Mouse (Mus musculus): Measurements from ENCODE around the gene Rhobtb3. TPM values are rescaled to one million over a fixed set of nuclear protein-coding genes. Genes with fewer than 3 reads are reported as not detected.

Gene Rhobtb3
- total RNA-seq, 2 experiments from 2014 or later: 17.4 TPM

DNA sequence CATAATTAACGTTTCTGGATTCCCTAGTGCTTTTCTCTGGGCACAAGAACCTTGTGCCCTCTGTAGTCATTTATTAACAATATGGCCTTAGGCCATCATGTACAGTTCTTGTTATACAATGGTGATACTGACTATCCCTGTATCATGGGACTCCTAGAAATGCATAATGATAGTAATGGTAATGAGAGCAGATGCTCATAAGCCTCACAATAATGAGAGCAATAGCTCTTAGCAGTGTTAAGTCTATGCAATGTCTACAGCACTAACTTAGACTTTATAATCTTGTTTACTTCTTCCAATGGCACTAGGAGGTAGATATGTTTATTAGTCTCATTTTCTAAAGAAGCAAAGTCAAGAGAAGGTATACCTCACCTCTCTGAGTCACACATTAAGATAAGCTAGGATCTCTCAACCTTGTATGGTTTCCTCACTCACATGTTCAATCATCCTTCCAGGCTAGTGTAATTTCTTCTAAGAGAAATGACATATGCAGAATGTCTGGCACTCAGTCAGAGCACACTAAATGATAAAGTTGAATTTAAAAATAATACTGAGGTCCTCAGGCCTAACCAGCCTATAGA is 84.4 kb downstream of the Rhobtb3 start:
- intact Hi-C loops (cut with DNase I): no loop called here
- DNase-seq: no peak

DNA sequence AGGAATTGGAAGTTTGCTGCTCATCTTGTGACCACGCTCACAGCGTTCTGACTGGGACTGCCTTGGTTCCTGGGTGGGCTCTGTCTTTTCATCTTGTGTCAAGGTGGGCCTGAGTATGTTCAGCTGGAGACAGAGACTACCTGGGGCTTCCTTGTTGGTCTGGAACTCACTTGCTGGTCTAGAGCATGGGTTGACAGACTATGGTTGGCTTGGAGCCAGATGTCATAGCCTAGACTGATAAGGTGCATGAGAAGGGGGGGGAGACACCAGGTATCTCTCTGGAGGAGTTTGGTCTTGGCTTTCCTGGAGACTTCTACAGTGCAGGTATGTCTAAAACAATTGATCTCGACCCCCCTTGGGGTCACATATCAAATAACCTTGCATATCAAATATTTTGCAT is 90.6 kb downstream of the Rhobtb3 start:
- no peak for DNase-seq
- intact Hi-C loops (cut with DNase I): no loop called here

DNA sequence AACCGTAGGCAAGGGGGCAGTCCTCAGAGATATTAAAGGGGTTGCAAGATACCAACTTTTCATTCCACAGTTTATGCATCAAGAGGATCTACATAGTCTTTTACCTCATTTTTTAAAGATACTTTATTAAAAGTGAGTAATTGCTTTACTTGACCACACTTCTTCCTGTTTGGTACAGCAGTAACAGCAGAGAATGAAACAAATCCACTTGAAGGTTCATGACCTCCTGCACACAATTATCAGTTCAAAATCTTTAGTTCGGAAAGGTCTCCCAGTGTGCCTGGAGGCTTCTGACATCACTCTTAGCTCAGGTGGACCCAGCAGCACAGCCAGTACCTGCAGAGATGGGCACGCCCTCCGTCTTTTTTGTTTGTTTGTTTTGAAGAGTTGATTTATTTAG is 91.7 kb downstream of the Rhobtb3 start:
- intact Hi-C loops (cut with DNase I): no loop called here
- DNase-seq: no peak

DNA sequence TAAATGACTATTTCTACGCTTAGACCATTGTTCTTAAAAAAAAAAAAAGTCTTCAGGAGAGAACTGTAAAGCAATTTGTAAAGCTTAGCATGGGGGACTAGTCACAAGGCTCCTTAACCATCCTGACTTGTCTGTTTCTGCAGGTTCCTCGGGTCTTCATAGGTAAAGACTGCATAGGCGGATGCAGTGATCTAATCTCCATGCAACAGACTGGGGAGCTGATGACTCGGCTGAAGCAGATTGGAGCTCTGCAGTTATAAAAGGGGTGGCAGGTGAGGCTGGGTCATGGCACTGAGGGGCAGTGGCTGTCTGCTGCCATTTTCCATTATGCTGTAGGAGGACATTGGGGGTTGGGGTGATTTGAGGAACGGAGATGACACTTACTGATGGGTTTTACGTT is 96.7 kb downstream of the Rhobtb3 start:
- DNase-seq: no peak
- intact Hi-C loops (cut with DNase I): no loop called here

DNA sequence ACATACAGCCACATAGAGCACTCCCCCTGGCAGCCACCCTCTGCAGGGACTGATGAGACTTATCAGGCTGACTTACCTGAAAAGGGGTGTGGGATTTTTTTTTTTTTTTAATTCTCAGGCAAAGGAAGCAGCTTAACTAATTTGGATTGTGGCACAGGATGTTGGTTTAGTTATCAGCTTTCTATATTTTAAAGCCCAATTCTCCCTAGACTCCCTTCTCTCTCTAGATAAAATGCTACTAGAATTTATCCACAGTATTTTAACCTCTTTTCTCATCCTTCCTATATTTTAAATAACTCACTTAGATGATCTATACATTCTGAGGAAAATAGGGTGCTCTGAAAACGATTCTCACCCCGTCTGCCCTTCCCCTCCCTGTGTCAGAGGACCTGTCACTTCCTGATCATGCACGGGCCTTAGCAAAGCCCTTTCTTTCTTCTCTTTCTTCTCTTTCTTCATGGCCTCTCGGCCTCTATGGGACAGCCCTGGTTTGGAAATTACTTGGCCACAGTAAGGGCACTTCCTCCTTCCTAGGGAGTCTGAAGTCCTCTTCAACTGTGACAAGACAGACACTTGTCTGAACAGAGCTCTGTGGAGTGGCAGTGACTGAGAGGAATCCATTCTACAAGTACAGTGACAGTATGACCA is 98.1 kb downstream of the Rhobtb3 start:
- no peak for DNase-seq
- intact Hi-C loops (cut with DNase I): no loop called here

DNA sequence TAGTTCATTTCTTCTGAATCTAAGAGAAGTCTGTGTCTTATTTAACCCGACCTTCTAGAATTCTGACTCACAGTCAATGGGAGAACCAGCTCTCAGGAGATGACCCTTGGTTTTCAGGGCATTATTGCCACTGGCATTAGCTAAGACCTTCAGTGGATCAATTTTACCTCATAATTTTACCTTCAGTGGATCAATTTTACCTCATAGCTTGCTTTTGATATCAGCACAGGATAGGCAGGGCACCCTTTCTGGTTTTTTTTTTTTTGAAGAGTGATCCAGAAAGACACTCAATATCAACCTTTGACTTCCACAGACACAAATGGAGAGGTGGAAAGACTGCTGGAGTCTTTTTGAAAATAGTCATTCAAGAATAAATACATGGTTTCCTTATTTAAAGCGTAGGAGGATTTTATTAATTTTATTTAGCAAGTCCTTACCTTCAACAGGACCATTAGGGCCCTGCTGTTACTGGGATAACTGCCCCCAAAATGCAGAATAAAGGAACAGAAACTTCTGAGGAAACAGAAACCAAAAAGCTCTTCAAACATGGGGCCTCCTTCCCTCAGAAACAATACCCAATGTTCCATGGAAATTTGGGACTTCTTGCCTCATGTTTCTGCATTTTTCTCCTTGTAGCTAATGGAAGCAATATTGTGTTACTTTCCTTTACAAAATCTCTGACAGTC is 98.7 kb downstream of the Rhobtb3 start:
- DNase-seq: no peak
- intact Hi-C loops (cut with DNase I): no loop called here

DNA sequence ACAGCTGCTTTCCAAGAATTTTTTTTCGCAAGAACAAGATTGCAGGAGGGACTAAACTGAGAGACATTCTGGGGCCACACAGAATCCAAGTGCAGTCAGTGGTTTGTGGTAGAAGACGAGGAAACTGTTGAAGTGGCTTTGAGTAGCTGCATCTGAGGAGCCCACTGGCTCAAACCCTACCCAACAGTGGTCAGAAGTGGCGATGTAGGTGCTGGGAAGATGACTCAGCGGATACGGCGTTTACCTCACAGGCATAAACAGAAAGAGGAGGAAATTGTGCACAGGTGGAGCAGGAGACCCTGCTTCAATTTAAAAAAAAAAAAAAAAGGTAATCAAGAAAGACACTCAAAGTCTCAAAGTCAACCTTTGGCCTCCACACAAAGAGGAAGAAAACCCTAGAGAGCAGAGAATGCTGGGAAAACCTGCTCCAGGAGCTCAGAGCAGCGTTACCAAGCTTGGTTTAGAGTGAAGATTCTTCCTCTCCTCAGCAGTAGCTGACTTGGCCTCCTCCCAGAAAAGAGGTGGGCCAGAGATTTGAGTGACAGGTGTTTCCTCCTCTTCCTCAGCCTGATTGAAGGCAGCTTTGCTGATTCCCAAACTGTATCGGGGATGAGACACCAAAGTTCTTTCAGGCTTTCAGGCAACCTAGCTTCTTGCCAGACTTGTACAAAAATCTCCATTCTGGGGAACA is 99.6 kb downstream of the Rhobtb3 start:
- DNase-seq: peak in 1 of 2 experiments; percentile 13
- intact Hi-C loops (cut with DNase I): no loop called here

DNA sequence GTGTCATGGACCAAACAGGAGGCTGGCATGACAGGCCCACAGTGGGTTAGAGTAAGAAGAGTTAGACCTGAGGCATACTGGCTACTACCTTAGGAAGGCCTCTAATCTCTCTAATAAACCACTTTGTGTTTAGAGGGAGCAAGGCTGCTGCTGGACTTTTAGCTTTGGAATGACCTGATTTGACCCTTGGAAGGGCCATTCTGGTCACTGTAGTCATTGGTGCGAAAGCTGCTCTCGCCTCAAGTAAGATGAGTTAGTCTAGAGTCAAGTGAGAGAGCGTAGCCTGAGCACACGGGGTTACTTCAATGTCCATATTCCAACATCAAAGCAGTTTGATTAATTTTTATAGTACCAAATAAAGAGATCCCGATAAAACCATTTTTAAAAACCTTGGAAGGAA is 100.4 kb downstream of the Rhobtb3 start:
- no peak for DNase-seq
- intact Hi-C loops (cut with DNase I): no loop called here

DNA sequence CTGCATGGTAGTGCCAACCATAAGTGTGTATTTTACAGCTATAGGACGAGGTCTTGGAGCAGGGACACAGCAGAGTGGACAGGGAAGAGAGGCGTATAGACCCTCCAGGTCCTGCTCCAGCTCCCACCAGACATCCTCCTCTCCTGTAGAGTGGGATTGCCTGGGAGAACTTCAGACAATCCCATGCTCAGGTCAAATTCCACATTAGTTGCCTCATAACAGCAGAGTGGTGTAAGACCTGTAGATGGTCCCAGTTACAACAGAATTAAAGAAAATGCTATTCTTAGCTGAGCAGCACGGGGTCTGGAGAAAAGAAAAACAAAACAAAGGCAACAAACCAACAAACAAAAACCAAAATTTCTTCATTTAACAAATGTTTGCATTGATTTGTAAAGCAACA is 101.8 kb downstream of the Rhobtb3 start:
- intact Hi-C loops (cut with DNase I): no loop called here
- no peak for DNase-seq

DNA sequence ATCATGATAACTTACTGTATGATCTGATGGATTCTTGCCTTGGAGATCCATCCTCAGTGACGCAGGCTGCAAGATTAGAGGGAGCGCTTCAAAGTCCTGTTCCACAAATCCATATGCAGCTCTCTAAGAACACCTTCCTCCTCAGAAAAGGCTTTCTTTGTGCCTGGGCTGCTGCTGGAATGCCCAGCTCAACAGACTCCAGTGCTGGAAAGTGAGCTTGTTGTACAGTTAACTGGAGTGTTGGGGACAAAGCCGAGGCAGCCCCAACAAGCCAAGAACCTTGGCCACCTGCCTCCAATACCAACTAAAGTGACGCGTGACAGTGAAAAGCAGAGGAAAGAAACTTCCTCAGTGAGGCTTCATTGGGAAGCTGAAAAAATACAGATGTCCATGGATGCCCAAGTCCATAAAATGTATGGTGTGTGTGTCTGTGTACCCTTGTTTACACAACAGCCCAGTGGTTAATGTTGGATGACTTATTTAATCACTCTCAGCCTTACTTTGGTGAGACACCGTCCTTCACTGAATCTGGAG is 102.9 kb downstream of the Rhobtb3 start:
- DNase-seq: peak; percentile 15 to 30
- intact Hi-C loops (cut with DNase I): no loop called here

DNA sequence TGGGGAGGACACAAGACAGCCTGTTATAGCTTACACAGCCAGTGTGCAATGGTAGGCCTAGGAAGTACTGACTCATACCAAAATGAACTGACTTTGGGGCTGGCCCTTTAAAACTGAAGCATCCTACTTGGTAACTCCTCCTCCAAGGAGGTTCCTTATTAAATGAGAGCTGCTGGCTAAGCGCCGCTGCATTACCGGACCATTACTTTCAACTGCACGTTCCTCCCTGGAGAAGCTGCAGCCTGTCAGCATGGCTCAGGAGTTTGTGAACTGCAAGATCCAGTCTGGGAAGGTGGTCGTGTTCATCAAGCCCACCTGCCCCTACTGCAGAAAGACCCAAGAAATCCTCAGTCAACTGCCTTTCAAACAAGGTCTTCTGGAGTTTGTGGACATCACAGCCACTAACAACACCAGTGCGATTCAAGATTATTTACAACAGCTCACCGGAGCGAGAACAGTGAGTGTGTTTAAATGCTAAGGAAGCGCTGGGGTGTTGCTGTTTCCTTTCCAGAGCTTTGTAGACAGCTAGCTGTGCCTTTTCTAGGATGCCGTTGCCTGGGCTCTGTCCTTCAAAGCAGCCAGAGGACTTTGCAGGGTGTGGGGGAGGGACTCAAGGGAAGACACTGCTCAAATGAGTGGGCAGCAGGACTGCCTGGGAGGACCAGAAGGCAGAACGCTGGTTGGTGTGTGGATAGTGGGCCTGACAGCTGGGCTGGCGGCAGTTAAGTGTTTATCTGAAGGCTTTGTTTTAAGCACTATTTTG is 103.8 kb downstream of the Rhobtb3 start, which contains the start of gene Glrx:
Gene Glrx (plus strand): TSS at position 150 of the 763 bp plus-strand sequence.
- DNase-seq: peak; percentile 73 to 74
- intact Hi-C loops (cut with DNase I): no loop called here

DNA sequence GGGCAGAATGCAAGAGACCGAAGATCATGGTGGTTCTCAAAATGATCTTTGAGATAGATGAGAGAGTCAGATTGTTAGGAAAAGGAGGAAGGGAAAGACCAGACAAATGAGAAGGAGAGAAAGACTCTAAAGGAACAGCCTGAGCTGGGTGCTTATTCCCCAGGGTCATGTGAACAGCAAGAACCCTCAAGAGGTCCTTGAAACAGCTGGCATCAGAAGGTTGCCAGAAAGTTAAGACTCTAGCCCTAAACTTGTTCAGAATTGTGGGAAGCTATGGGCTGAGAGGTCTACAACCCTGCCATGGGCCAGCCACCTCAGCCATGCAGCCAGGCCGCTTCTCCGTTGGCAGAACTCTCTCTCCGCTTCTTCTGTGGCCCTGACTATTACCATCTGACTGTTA is 105.2 kb downstream of the Rhobtb3 start:
- DNase-seq: no peak
- intact Hi-C loops (cut with DNase I): no loop called here

DNA sequence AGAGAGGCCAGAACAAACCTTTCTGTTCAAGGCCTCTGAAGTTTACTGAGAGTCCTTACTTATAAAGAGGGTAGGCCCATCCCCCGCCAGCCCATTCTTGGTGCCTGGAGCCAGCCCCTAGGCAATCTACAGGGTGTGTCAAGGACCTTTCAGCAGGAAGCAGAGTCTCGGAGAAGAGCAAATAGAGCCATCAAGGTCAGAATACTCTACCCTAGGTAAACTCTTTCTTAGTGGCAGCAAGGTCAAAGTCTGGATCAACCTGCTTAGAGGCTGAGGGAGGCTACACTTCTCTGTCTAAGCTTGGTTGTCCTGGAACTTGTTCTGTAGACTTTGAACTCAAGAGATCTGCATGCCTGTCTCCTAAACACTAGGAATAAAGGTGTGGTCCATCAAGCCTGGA is 108.3 kb downstream of the Rhobtb3 start:
- intact Hi-C loops (cut with DNase I): no loop called here
- no peak for DNase-seq

DNA sequence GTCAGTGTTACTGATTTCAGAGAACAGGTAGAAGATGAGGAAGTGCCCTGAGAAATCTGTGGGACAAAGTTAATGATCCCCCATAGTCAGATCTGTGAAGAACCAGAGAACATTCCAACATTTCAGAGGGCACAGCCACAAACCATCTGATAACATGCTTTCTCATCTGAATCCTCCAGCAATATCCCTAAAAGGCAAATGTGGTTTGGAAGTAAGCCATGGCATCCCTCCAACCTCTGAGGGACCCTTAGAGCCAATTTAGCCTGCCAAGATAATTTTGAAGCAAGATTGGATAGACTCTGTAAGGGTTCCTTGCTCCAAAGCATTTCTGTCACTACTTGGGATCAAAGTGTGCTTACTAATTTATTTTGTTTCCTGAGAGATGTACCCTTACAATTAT is 110.2 kb downstream of the Rhobtb3 start:
- intact Hi-C loops (cut with DNase I): no loop called here
- peak in 1 of 2 experiments; percentile 29 for DNase-seq

DNA sequence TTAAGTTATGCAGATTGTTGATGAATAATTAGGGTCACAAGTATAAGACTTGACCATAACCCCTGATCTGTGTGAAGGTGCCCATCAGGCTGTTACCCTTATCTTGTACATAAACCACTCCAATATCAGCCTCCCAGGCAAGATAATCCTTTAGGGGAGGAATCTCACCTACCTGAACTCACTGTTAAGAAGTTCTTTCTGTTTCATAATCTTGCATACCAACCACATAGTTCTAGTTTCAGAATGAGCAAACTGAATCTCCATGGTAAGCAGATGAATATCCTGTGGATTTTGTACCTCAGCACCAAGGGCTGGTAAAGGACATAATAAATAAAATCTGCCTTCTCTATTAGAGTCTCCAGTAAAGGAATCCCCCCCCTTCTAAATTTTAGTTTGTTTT is 111.0 kb downstream of the Rhobtb3 start:
- intact Hi-C loops (cut with DNase I): no loop called here
- DNase-seq: no peak

DNA sequence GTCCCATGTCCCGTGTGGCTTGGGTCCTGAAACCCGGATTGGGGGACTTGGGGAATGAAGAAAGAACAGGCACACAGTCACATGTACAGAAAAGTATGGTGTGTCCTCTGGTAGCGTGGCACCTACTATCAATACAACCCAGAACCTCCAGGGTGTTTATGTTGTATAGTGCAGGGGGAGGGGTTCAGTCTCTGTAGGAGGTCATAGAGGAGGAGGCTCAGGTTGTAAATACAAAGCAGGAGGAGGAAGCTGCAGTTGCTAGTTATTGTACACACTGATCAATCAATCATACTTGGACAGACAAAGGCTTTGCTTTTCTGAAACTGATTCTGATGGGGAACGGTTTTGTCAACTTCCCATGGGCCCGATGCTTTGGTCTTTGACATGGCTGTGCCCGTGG is 112.0 kb downstream of the Rhobtb3 start:
- intact Hi-C loops (cut with DNase I): no loop called here
- no peak for DNase-seq

DNA sequence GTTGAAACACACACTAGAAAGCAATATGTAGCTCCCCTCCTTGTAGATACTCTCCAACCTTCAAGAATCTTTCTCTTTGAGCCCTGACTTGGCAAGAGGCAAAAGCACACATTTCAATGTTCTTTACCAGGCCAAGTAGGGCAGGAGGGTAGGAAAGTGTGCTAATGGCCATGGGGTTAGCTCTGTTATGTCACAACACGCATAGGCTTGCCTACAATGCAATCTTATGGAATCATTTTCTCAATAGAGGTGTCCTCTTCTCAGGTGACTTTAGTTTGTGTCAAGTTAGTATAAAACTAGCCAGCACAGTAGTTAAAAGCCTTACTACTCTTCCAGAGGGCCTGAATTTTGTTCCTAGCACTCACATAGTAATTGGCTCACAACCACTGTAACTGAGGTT is 113.0 kb downstream of the Rhobtb3 start:
- intact Hi-C loops (cut with DNase I): no loop called here
- no peak for DNase-seq

DNA sequence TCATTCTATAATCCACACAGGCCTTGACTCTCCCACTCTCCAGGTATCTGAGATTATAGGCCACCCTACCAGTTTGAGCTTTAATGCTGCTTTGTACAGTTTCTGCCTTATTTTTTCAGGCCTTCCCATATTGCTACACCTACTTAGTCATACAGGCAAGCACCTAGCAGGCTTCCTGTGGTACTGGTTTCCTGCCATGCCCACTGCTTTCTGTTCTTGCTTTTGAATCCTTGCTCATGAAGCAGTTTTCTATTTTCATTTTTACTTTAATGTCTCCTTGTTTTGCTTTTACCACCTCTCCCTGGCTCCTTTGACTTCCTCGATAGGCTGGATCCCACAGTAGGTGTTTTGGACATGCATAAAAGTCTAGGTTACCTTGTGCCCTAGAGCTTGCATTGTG is 118.3 kb downstream of the Rhobtb3 start:
- intact Hi-C loops (cut with DNase I): no loop called here
- DNase-seq: no peak

DNA sequence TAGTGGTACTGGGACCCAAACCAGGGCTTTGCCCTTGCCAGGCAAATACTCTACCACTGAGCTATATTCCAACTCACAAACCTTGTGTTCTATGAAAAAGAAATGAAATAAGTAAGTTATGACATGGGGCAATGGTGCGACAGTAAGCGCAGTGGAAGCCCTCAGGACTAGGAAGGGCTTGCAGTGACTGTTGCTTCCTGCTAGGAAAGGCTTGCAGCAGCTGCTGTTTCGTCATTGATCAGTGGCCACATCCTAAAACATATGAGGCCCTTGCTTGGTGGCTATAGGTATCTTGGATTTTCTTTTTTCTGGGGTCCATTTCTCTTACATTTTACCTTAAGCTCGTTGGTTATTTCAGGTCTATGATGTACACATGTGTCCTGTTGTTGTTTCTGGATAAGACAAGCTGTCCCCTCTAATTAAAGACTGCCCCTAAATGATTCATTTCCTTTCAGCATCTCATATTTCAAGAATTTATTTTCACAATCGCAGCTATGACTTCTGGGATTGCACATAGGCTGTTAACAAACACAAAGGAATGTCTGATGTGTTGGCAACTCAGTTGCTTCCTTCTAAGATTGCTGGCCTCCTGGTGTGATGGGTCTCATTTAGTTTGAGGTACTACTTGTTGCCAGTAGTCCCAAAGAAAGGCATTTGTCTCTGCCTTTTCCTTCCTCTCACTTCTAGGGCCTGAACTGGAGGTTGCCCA is 119.0 kb downstream of the Rhobtb3 start:
- intact Hi-C loops (cut with DNase I): no loop called here
- DNase-seq: no peak

DNA sequence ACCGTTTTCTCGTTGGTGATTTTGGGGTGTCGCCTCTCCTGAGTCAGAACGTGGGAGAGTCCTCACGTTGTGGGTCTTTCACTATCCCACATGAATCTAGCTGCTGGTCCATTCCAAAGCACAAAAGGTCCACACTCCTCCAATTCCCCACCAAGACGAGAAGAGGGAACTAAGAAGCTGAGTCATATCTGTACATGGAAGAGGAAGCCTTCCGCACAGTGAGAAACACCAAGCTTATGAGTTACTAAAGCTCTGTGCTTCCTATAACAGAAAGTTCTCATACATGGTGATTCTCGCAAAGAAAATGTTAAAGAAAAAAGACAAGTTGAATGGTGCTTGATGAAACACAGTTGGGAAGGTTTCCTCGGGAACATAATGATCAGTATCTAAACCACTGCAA is 120.5 kb downstream of the Rhobtb3 start:
- intact Hi-C loops (cut with DNase I): no loop called here
- DNase-seq: no peak
